Mouse (Mus musculus): Measurements from ENCODE around the gene 9230104L09Rik. TPM values are rescaled to one million over a fixed set of nuclear protein-coding genes. Genes with fewer than 3 reads are reported as not detected.

9230104L09Rik gene
- polyA plus RNA-seq, 1 experiment, result not detected

DNA sequence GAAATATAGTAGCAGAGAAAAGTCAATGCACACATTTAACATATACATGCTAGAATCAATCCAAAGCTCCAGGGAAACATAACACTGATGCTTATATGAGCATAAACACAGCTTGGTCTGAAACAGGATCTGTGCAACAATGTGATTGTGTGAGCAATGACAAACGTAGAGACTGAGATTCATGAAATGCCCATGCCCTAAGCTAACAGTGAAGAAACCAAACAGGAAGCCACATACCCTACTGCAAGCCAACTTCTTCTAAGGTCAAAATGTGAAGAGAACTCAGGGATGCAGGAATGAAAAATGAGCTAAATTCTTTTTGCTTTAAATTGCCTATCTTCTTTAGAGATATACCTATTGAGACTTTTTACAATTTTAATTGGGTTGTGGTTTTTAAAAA lies 4.1 kb upstream of the 9230104L09Rik start:
- TF ChIP-seq POLR2A (IDR thresholded peaks at IDR 0.05; ENCODE audit: insufficient read depth, low read depth, low read length) (no peak), CTCF (IDR thresholded peaks at IDR 0.05; ENCODE audit: insufficient read depth, low read depth, low read length) (no peak)

DNA sequence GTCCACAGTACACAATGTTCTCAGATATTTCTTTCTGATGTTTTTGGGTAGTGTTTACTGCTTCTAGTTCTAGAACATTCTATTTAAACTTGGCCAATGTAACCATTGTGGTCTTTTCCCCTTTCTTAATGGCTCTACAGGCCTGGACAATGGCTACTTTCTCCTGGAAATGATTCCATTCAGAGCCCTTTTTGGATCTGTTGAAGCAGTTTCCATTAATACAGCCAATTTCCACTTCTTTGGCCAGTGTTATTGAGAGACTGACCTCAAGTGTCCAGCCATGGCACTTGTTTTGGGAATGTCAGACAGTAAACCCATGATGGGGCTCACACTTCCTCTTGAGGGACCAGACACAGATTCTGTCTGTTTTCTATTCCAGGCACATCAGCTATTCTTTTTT lies 3.1 kb downstream of the 9230104L09Rik start:
- no peak for TF ChIP-seq POLR2A (IDR thresholded peaks at IDR 0.05; ENCODE audit: insufficient read depth, low read depth, low read length)
- no peak for TF ChIP-seq CTCF (IDR thresholded peaks at IDR 0.05; ENCODE audit: insufficient read depth, low read depth, low read length)

More for the DNA sequence above, 4.1 kb upstream of the 9230104L09Rik start:
- H3K4me1 ChIP-seq (ENCODE audit: control insufficient read depth, insufficient read depth, low read length), result peaks cover 7% of the 10 kb centered on the region; the same call in 1 of the 2 replicates
- 65% methylated on average over 1 of the region's 1 CpGs for WGBS
- H3K27ac ChIP-seq (ENCODE audit: insufficient read depth, low read depth, low read length), result no peak overlapping the region
- H3K4me3 ChIP-seq (ENCODE audit: insufficient read depth, low read depth, low read length), result no peak overlapping the region

DNA sequence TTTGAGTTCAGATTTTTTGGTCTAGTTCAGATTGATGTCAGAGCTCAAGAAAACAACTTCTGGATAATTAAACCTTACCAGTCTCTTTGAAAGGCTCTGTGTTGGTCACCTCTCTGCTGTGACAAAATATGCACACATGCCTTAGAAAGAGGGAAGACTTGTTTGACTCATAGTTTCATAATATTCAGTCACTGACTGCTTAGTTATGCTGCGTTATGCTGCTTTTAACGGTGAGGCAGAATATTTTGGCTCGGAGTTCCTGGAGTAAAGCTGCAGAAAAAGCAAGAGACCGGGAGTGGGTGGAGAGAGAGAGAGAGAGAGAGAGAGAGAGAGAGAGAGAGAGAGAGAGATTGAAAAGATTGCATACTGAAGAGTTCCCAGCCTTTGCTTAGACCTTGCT lies 3.8 kb downstream of the 9230104L09Rik start:
- TF ChIP-seq CTCF (IDR thresholded peaks at IDR 0.05; ENCODE audit: insufficient read depth, low read depth, low read length) (no peak), POLR2A (IDR thresholded peaks at IDR 0.05; ENCODE audit: insufficient read depth, low read depth, low read length) (no peak)
- Histone ChIP-seq H3K27ac (ENCODE audit: insufficient read depth, low read depth, low read length) (peak overlapping the region; percentile 20; the same call in 1 of the 2 replicates), H3K4me3 (ENCODE audit: insufficient read depth, low read depth, low read length) (no peak overlapping the region), H3K4me1 (ENCODE audit: control insufficient read depth, insufficient read depth, low read length) (peaks cover 3% of the 10 kb centered on the region; the same call in 1 of the 2 replicates)
- 27% methylated on average over 4 of the region's 4 CpGs for WGBS

More for the DNA sequence above, 3.1 kb downstream of the 9230104L09Rik start:
- H3K27ac ChIP-seq (ENCODE audit: insufficient read depth, low read depth, low read length), result no peak overlapping the region
- no peak overlapping the region for H3K4me3 ChIP-seq (ENCODE audit: insufficient read depth, low read depth, low read length)
- H3K4me1 ChIP-seq (ENCODE audit: control insufficient read depth, insufficient read depth, low read length), result peaks cover 3% of the 10 kb centered on the region; the same call in 1 of the 2 replicates

DNA sequence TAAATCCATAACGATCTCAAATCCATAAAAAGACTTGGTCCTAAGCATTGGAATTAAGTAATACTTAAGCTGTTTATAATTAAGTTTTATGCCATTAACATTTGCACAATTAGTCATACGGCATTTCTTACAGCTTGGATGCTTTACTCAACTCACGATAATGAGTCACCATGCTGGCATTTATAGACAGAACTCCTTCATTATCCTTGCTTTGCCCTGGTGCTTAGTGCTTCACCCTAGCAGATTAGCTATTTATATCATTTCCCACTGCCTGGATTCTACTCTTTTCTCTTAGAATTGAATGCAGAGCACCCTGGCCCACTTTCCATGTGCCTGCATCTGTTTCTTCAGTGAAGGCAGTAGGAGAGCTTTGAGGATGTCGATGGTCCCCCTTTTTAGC lies 7.3 kb downstream of the 9230104L09Rik start:
- TF ChIP-seq CTCF (IDR thresholded peaks at IDR 0.05; ENCODE audit: insufficient read depth, low read depth, low read length), result no peak
- TF ChIP-seq POLR2A (IDR thresholded peaks at IDR 0.05; ENCODE audit: insufficient read depth, low read depth, low read length), result no peak
- WGBS, result 29% methylated on average over 4 of the region's 4 CpGs
- H3K27ac ChIP-seq (ENCODE audit: insufficient read depth, low read depth, low read length), result no peak overlapping the region
- no peak overlapping the region for H3K4me3 ChIP-seq (ENCODE audit: insufficient read depth, low read depth, low read length)
- H3K4me1 ChIP-seq (ENCODE audit: control insufficient read depth, insufficient read depth, low read length), result no peaks in the 10 kb centered on the region

DNA sequence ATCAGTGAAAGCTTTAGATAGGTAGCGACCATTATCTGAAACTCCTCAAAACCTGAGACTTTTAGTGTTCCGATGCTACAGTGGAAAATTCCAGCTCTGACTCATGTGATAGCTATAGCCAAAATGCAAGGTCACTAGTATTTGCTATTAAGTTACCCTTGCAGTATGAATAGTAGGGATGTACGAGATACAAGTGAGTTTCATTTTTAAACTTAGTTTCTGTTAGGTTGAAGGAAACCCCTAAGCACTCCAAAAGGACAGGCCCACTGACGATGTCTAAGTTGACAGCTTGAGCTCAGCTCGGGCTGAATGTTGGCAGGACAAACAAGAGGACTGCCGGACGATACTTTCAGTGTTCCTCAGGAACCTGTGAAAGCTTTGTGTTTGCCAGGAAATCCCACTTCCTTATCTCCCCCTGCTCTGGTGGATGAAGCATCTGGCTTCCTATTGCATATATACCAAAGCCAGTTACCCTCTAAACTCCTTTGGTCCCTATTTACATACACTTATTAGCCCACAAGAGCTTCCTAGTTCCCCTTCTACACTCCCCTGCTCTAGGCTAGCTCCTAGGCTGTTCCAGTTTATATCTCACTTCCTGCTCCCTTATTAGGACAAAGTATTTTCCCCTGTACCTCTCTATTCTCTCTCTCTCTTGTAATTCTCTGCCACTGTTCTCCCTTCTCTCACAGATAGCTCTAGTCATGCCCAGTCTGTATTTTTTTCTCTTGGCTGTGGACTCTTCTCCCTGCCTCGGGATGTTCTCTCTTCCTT lies 8.0 kb downstream of the 9230104L09Rik start:
- no peaks in the 10 kb centered on the region for H3K4me1 ChIP-seq (ENCODE audit: control insufficient read depth, insufficient read depth, low read length)
- H3K27ac ChIP-seq (ENCODE audit: insufficient read depth, low read depth, low read length), result no peak overlapping the region
- TF ChIP-seq POLR2A (IDR thresholded peaks at IDR 0.05; ENCODE audit: insufficient read depth, low read depth, low read length) (no peak), CTCF (IDR thresholded peaks at IDR 0.05; ENCODE audit: insufficient read depth, low read depth, low read length) (no peak)
- H3K4me3 ChIP-seq (ENCODE audit: insufficient read depth, low read depth, low read length), result no peak overlapping the region
- 66% methylated on average over 8 of the region's 8 CpGs for WGBS

DNA sequence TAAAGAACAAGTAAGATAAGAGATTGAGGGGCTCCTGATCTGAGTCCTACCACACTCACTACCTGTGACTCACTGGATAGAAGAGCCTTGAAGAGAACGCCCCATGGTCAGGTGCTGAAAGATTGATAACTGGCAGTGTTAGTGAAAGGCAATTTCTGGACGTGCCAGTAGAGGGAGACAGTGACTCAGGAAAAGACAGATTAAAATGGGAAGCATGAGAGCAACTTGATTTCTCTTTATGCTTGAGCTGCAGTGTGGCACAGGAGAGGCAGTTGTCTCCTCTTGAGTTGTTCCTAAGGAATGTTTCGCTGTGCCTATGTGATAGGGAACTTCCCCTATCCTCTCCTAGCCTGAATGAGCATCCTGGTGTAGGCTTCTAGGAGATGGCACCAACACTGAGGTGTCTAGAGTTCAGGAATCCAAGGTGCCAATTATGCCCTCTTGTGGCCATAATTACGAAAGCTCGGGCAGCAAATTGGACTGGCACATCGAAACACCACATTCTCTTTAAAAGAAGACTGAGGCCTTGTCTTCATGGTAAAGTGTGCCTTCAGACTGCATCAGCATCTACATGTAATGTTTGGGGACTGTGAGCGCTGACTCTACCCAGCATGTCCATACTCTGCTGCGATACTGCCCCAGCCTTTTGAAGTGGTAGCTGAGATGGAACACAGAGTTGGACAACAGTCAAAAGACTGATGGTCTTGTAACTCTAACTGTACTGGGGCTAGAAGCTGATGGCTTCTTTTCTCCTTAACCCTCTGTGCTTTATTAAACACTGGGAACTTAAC lies 13.5 kb downstream of the 9230104L09Rik start:
- no peaks in the 10 kb centered on the region for H3K4me1 ChIP-seq (ENCODE audit: control insufficient read depth, insufficient read depth, low read length)
- no peak for TF ChIP-seq POLR2A (IDR thresholded peaks at IDR 0.05; ENCODE audit: insufficient read depth, low read depth, low read length)
- no peak for TF ChIP-seq CTCF (IDR thresholded peaks at IDR 0.05; ENCODE audit: insufficient read depth, low read depth, low read length)
- no peak overlapping the region for H3K4me3 ChIP-seq (ENCODE audit: insufficient read depth, low read depth, low read length)
- 25% methylated on average over 8 of the region's 8 CpGs for WGBS
- no peak overlapping the region for H3K27ac ChIP-seq (ENCODE audit: insufficient read depth, low read depth, low read length)

DNA sequence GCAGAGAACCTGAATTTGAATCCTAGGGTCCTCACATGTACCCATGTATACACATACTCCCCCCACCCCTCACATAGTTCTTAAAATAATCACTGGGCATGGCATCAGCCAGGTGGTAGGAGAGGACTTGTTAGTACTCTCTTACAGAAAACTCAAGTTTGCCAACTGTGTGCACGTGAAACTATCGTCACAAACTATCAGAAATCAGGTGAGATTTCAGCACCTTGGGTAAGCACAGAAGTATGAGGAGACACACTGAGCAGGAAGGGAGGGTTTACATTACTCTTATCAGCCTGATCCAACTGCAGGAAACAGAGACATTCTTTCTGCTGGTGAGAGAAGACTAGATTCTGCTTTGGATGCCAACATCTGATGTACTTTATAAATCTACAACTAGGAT lies 25.6 kb downstream of the 9230104L09Rik start:
- TF ChIP-seq CTCF (IDR thresholded peaks at IDR 0.05; ENCODE audit: insufficient read depth, low read depth, low read length) (no peak), POLR2A (IDR thresholded peaks at IDR 0.05; ENCODE audit: insufficient read depth, low read depth, low read length) (no peak)
- H3K4me3 ChIP-seq (ENCODE audit: insufficient read depth, low read depth, low read length), result no peak overlapping the region
- H3K27ac ChIP-seq (ENCODE audit: insufficient read depth, low read depth, low read length), result no peak overlapping the region
- no peaks in the 10 kb centered on the region for H3K4me1 ChIP-seq (ENCODE audit: control insufficient read depth, insufficient read depth, low read length)
- 86% methylated on average over 2 of the region's 2 CpGs for WGBS

DNA sequence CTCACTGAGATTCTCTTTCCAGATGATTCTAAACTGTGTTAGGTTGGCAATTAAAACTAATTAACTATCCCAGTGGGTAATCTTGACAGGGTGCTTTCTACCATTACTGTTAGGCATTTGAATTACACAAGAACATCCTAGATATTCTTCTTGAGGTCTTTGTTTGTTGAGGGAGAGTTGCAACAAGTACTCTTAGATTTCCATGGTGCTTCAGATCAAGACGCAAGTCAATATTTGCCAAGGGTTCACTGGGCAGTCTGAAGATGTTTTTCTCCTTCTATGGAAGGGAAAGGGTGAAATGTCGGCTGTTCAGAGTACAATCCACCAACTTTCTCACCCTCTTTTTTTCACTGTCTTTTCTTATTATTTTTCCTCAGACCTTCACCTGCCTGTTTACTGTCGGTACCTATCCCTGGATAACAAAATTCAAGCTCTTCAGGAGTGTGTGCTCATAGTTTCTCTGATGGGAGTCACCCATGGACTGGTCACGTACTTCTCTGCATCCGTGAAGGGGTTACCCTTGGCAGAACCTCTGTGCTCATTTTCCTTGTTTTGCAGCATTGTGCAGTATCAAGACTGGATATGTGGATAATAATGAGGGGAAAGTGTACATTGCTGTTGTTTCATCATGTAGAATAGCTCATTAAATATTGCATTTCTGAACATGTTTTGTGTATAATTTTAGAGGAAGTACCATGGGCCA lies 26.6 kb downstream of the 9230104L09Rik start:
- H3K27ac ChIP-seq (ENCODE audit: insufficient read depth, low read depth, low read length), result no peak overlapping the region
- TF ChIP-seq CTCF (IDR thresholded peaks at IDR 0.05; ENCODE audit: insufficient read depth, low read depth, low read length), result no peak
- no peak for TF ChIP-seq POLR2A (IDR thresholded peaks at IDR 0.05; ENCODE audit: insufficient read depth, low read depth, low read length)
- 86% methylated on average over 5 of the region's 5 CpGs for WGBS
- no peak overlapping the region for H3K4me3 ChIP-seq (ENCODE audit: insufficient read depth, low read depth, low read length)
- no peaks in the 10 kb centered on the region for H3K4me1 ChIP-seq (ENCODE audit: control insufficient read depth, insufficient read depth, low read length)

Data from olfactory bulb, adult 2 months (tissue).